Mouse (Mus musculus) spleen, postnatal 36 days (tissue): ENCODE measurements around the gene Gm20830.
"Not testable (repeated sequence)": the region's sequence is repeated elsewhere in the genome, so short reads cannot be mapped to it uniquely, and the experiment has no call there.

Experiments used
- DNase-seq, 2 experiments: peaks; one replicate each; pipeline ENCODE4 v3.0.0; 2022; ENCODE audit warnings: low spot score in 2 of 2, mixed read lengths in 1 of 2

Gene Gm20830

DNA sequence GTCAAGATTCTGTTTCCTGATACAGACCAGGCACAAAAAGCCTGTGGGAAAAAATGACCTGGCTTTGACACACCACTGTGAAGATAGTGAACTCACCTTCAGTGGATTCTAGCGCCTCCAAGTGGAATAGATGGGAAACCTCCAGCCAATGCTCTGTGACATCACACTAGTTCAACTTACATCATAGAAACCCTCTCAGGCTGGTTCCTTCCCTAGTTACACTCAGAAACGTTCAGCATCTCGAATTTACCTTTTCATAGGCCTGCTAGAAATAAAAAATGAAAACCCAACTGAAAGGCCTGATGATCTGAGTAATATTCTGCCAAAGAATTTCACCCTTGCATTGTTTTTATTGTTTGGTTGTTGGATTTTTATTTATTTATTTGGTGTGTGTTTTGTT, at the start of gene Gm20830:
TSS of gene Gm20830 (minus strand) at position 101 of the 400 bp plus-strand sequence.
- DNase-seq: not testable (repeated sequence)
